Mouse (Mus musculus) cerebellum, adult 9-10 months (tissue): Measurements from ENCODE around the gene Glis3.

Source experiments
- DNase-seq: peaks from one replicate; pipeline ENCODE4 v3.0.0; 2022

Gene Glis3

DNA sequence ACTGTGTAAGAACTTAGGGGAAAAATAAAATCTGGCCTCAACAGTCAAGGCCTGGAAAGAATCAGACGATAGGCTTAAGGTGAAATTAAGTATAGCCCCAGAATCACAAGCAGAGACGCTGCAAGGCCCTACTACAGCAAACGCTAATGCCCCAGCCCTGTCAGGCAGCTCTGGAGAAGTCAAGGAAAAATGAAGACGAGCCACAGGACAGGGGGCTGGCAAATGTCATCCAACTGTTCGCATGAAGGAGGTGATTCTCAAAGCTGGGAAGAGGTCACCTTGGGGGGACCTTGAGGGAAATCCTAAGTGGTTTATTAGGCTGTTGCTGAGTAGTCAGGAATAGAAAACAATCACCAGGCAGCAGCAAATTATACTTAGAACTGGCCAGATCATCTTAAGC, 214.1 kb downstream of the Glis3 start:
- DNase-seq, result no peak

DNA sequence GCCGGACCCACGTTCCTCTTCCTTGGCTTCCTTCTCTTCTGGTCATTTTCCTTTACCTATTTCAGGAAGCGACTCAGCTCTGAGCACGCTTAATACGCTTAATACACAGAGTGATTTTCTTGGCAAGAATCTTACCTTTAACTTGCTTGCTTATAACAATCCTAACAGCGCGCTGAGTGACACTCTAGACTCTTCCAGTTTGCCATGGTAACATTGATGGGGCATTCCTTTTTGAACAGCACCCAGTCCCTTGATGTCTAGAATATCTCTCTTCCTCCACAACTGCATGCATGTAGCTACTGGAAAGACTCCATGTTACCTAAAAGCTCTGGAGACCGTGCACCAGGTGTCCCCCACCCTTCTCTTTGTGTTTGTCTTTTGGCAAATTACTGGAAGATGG, 225.5 kb downstream of the Glis3 start:
- DNase-seq, result no peak

DNA sequence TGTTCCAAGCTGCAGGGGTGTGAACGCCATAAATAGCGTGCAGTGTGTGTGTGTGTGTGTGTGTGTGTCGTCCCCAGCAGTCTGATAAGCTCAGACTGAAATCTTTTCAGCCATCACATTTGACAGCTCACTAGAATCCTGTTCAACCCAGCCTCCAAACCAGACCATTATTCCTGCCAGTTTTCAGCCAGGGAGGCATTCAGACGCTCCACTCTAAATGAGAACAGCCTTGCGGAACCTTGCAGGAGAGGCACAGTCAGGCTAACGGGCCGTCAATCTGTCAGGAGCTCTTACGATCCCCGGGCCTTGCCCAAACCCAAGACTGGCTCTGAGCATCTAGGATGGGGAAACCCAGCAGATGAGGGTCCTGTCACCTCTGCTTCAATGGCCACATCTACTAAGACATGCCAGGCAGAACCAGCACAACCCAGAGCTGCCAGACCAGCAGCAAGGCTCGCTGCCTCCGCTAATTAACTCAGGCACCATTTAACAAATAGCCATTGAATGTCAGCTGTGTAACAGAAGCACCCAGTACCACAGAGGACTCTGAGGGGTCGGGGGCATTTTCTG, 226.8 kb downstream of the Glis3 start:
- no peak for DNase-seq

DNA sequence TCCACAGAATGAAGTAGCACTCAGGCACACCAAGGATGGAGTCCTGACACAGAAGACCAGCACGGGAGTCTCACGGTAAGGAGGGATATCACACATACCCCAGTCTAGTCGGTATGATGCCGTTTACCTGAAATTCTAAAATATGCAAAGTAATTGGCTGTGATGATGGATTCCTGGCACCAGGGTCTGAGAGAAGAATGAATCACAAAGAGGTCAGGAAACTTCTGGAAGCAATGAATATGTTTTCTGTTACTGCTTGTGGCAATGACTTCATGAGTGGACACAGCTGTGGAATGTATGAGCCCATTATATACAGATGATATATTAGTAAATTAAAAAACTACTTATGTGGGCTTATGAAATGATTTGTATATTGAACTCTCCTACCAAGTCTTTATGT, 231.1 kb downstream of the Glis3 start:
- no peak for DNase-seq

DNA sequence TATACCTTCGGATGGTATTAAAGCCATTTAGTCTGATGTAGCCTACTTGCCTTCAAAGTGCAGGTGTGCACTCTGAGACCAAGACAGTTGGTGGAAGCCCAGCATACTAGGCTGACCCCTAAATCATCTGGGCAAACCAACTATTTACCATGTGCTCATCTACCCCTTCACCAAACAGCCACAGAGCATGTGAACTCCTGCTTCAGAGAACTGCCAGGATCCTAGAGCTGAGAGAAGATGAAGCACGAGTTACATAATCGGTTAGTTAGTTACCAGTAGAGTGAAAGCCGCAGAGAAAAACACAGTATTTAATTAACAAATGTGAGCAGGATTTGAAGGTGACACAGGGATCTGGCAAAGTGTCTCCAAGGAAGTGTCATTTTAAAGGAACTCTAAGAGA, 237.7 kb downstream of the Glis3 start:
- DNase-seq, result no peak

DNA sequence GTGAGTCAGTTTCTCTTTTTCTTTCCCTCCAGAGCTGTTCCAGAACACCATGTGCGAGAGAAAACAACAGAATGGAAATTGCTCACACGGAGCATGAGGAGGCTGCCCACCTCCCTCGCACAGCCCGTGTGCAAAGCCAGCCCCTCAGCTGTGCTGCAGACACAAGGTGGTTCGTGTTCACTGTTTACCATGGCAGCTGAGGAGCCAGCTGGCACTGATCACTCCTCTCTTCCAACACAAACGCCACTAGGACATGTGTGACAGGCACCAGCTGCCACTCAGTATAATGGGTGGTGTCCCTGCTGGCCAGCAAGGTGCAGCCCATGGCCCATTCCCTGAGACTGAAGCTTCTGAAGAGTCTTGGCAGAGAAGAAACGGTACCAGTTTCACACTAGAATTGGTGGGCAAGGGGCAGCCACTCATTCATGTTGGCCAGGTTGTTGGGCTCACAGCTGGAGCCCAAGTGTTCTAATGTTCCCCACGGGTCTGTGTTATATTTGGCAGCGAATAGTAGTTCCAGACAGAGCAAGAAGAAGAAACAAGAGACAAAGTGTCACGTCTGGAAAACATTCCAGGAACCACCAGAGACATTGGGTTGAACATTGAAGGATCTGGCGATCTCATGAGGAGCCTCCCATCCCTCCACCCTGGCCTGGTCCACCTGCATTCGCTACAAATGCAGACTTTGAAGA, 243.3 kb downstream of the Glis3 start:
- no peak for DNase-seq

DNA sequence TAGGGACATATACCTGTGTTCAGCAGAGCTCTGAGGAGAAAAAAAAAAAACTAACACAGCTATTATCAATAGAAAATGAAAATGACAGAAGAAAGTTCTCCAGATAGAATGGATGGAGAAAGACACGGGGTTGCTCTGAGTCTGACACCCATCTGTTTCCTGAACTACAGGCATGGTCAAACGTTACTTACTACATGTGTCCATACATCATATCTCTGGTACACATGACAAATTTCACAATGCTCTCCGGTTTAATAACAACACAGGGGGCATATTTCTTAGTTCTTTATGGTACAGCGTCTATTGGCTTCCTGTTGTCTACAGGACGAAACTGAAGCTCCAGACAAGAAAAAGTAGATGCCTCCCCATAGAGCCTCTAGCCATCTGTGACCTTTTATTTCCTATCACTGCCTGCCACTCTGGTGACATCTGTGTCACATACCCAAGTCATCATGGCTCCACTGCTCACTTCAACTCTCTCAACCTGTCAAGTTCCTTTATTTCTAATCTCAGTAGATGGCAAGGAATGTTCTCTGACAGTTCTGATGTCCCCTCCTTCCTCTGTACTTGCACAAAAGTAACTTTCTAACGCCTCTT, 251.6 kb downstream of the Glis3 start:
- no peak for DNase-seq

DNA sequence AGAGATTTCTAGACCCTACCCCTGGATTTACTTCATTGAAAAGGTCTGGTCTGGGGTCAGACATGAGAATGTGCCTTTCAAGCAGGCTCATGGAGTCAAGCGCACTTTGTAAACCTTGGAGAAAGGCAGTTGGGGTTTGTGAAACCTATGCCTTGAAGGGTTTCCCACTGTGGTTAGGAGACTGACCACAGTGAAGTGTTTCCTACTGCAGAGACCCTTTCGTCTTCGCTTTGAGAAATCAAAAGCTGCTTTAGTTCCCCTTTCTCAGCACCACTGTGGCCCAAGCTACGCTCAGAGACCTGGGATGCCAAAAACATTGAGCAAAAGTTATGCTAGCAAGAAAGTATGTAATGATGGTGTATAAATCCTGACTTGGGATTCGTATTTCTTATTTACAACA, 255.7 kb downstream of the Glis3 start:
- DNase-seq, result no peak

DNA sequence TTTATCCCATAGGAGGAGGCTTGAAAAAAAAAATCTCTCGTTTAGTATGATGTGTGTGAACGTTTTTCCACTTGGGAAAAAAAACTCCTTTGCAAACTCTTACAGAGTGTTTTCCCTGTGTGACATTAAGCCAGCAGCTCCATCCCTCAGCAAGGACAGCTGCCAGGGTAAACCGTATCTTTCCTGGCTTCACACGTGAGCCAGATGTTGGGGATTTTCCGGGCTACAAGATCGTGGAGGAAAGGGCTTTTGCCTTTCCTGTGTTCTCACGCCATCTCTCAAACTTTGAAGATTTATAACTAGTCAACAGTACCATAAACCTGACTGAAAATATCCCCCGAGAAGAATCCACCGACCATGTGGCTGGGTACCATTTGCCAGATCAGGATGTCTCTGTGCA, 256.9 kb downstream of the Glis3 start:
- no peak for DNase-seq

DNA sequence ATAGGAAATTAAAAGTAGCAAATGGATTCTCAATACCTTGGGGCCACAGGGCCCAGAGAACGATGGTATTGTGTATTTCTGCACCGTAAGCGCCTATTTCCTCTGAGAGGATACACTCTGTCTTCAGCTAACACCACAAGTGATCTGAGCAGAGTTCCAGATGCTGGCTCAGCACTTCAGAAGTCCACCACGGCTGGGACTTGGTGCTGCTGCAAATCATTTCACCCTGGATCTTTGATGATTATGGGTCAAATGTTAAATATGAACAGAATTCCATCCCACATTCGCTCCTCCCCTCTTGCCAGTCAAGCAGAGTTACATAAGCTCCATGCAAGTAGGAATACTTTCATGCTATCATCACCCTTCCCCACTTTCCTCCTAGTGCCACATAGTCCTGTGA, 263.8 kb downstream of the Glis3 start:
- DNase-seq, result no peak

DNA sequence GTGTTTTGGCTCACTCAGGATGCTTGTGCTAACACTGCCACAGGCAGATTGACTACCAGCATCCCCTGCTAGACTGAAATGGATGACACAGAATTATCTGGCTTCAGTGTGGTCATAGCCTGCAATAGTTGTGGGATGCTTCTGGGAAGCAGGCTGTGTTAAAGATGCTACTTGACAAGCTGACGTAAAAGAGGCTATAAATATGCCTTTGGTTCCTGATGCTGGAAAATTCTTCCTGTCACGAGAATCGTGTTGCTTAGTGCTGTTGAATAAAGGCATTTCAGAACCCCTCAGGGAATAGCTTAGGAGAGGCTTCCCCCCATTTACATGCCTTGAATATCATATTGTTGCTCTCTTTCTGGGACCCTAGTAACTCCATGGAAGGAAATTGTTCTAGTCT, 271.1 kb downstream of the Glis3 start:
- DNase-seq, result no peak

DNA sequence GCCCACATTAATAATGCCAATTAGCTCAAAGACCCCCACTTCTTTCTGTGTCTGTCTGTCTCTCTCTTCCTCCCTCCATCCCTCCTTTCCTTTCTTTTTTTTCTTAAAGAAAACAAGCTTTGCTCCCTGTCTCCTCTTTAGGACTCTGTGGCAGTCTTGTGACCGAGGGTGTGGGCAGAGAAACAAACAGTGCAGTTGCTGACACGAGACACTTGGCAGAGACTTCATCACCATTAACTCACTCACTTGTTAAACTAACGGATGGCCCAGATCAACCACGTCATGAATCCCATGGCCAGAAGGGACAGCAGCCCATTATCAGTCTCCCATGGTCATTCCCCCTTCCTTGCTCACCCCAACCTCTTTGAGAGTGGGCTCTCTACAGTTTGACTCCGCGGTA, 276.9 kb downstream of the Glis3 start:
- DNase-seq, result no peak

DNA sequence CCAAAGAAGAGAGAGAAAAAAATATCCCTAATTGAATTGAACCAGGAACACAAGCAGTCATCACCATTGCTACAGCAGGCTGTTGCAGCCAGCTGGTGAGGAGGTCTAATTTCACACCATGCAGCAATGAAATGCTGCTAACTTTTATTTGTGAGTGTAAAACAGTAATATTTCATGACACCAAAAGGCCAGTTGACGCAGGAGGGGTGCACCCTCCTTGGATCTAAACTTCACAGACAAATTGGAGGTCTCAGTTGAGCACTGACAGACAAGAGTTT, 284.4 kb downstream of the Glis3 start:
- no peak for DNase-seq

DNA sequence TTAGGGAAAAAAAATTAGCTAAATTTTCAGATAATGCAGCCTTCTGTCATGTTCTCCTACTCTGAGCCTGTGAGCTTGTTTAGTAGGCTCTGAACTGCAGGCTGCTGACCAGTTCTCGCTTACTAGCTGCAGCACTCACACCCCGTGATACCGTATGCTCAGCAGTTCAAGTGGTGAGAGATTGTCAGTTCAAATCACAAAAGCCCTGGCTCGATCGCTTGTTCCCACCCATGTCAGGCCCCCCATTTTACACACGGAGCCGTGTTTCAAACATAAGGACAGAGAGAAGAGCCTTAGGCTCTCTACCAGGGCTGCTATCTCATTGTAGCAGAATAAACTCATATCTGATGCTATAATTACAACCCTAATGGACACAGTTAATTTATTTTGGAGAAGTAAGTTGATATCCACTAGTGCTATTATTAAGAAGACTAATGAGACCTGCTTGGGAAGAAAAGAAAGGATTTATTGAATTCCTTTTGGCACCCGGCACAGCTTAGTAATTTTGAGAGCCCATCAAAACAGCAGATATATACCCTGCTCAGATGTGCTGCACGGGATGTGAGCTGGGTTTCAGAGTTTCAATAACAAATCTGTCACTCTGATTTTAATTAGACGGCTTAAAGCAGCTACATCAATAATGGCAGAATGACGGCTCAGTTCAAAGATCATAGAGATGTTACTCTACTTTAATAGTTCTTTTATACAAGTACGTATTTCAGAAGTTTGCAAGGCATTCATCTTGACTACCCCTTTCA, 284.9 kb downstream of the Glis3 start:
- no peak for DNase-seq

DNA sequence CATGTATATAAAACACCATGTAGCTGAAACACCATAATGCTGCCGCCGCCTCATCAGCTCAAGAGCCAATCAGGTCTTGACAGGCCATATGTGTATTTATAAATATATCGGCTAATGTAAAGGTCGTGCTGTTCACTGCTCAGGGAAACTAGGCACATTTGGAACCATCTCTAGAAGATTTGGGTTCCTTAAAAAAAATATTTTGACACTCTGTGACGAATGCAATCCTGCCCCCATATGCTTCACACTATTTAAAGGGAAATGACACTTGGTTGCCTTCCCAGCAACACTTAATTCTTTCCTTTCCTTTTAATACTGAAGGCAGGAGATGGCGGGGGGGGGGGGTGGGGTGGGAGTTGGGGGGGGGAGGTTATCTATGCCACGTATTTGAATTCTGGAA, 286.1 kb downstream of the Glis3 start:
- DNase-seq, result no peak

DNA sequence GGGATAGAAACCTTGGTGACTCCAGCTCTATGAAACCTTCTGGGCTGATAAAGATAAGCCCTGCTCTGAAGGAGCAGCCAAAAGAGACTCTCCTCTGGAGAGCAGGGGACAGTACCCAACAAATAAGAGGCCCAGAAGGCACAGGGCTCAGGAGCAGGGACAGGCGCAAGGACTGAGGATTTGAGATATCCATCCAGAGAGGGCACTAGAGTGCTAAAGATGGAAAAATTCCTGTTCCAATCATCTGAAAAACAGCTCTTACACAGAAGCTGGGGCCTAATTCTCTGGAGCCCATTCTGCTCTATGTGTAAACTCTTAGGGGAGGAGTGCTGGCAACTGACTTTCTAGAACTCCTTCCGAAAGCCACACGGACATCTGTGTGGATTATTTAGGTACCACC, 287.0 kb downstream of the Glis3 start:
- no peak for DNase-seq

DNA sequence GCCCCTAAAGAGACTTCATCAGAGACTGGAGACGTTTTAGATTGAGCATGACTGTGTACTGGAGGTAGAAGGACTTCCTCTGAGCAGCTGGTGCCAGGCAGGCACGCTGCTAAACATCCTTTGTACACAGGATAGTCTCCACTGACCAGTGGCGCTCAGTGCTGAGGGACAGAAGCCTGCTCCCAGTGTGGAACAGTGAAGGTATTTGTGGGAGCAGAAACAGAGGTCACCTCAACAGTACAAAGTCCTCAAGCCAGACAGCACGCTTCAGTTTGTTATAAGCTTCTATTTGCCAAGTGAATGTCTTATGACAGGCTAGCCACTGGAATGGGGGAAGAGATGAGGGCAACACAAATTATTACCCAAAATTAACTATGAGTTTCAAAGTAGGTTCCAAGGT, 289.0 kb downstream of the Glis3 start:
- DNase-seq, result no peak

DNA sequence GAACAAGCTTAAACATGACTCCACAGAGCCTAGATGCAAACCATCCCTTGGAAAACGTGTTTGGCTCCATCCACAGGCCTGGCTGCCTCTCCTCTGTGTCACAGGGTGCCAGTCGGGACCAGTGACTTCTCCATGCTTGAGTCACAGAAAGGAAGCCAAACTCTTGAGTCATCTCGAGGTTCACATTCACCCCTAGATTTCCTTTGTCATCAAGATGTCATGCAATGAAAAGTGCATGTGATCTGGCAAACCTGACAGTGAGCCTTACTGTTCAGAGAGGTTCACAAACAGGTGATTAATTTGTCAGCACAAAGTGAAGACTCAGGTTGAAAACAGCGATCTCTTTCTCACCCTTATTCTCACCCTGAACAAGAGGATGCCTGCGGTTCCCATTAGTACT, 290.7 kb downstream of the Glis3 start:
- no peak for DNase-seq

DNA sequence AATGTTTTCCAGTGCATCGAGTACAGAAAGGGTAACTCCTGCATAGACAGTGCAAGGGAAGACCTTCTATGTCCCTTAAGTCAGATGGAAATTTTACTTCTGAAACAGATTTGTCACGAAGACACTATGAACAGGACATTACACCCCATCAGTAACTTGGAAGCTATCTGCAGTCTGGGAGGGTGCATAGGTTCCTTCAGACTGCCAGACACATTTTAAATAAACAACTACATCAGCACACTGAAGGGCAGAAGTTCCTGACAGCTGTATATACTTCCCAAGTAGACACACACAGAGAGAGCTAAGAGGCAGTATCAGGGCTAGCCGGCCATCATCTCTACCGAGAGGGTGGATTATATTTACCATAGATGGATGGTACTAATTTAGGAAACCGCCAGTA, 296.5 kb downstream of the Glis3 start:
- DNase-seq, result no peak

DNA sequence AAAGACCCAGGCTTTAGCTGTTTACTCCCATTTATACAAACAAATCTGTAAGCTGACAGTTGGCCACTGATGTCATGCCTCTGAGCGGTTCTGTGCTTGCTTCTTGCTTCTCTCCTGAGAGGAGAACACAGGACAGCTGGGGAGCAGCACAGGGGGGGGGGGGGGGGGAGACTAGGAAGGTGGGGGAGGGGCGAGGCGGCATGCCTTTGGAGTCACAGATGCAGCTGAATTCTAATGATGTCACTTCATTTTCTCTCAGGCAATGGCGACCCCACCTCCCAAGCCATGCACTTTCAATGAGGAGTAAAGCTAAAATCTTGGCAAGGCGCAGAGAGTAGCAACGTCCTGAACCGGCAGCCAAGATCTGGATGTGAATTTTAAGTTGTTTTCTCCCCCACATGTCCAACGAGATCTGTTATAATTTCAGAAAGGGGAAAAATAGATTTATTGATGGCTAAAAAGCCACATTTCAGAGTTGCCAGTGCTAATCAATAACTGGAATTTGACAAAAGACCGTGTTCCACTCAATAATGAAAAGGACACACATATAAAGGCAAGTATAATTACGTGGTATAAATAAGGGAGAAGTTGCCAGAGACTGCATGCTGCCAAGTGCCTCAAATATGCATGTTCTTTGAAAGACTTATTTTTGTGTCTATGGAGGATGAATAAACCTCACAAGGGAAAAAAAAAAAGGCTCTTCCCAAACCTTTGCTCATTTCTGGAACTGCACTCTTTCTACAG, 297.5 kb downstream of the Glis3 start:
- no peak for DNase-seq

DNA sequence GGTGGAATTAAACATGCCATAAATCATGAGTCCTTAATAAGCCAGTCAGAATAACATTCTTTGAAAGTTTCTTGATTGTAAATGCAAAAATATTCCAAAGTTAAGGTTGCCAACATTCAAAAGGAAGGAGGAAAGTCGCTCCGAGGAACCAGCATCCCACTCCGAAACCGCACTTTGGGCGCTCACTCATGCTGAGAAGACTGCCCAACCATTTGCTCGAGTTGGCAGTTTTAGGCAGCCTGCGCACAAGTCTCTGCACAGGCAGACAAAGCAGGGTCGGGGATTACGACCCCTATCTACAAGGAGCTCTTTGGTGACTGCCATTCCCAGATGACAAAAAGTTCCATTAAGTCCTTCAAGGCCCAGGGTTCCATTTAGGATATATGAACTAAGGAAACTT, 298.4 kb downstream of the Glis3 start:
- no peak for DNase-seq

DNA sequence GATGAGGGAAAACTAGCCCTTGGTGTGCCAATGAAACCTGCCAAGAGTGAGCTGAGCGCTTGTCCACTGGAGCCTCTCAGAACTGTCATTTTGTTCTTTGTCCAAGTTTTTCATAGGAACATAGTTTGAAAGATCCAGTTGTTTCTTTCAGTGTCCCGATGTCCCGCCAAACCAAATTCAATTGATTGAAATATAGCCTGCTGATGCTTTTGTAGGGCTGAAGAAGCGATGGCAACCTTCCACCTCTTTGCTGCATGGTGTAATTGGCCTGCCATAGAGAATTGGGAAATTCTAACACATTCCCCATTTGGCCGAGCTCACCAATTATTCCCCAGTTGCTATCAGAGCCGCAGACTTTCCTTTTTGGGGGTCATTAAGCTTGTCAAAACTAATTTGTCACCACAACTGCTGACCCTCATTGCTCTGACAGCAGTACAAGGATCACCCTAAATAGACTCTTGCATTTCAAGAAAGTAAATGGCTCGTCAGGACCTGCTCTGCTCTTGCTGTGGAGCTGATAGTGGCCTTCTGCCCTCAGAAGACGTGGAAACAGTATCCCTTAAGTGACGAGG, 299.1 kb downstream of the Glis3 start:
- DNase-seq, result peak; percentile 11

DNA sequence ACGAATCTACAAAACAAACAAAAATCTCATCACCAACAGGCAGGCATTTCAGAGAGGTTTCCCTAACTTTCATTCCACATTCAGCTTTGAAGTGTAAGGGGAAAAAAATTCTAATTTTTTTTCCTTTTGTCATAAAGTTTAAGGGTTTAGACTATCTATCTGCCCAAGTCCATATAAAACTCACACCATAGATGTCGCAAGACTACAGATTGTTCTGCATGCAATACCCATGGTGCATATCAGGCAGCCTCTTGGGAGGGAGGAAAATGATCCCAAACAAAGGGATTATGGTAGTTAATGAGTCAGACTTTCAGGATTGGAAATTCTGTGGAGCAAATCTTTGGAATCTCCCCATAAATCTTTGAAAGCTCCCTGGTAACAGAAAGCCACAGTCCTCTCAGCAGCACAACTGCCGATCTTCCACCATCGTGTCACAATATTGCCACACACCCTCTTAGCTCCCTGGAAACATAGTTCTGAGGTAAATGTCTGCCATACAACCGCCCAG, 302.0 kb downstream of the Glis3 start:
- no peak for DNase-seq
